Mouse (Mus musculus): ENCODE data around the gene Hsd11b2.

GRCm38 (mm10) chr8:105477792-105478191 is 40.8 kb upstream of the Hsd11b2 start:
- no peak for TF ChIP-seq CTCF (IDR thresholded peaks at IDR 0.05; ENCODE audit: low read depth)
- no peak for TF ChIP-seq EP300 (IDR thresholded peaks at IDR 0.05; ENCODE audit: low read depth)
